Comparison of ENCODE assay signal across 8 mouse cellular contexts in the genomic region with DNA sequence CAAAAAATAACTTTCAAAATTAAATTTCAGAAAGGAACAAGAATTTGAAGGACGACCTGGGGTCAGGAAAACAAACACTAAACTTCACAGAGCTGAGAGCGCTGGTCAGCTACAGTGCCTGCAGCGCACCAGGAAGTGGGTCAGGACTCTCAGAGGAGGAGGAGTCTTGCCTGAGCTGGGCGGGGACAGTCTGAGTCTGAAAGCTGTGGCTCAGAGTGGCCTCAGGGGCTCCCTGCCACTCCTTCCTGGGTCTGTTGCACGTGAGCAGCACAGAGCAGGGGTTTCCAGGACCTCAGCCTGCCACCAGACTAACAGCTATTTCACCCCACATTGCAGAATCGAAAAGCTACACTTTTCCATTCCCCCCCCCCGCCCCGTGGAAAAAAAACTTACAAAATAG. TPM values are rescaled to one million over a fixed set of nuclear protein-coding genes. Genes with fewer than 3 reads are reported as not detected.
DNase-seq lines count a peak whose midpoint lies in the region; ATAC-seq and TF ChIP-seq lines count a peak whose summit lies in the region.

No protein-coding gene starts in this region.

- no peaks in the 10 kb centered on the region for H3K36me3 ChIP-seq in ES-Bruce4 (ENCODE audit: control insufficient read depth, insufficient read depth, low read length, poor library complexity, severe bottlenecking)
- no peaks in the 10 kb centered on the region for H3K36me3 ChIP-seq in forebrain, embryonic 11.5 days (ENCODE audit: control insufficient read depth, insufficient read depth, low read length)
- H3K36me3 ChIP-seq in limb, embryonic 11.5 days (ENCODE audit: control insufficient read depth, insufficient read depth, low read length) = no peaks in the 10 kb centered on the region
- no peaks in the 10 kb centered on the region for H3K36me3 ChIP-seq in midbrain, embryonic 10.5 days
- H3K36me3 ChIP-seq in stomach, embryonic 15.5 days = no peaks in the 10 kb centered on the region

- TF ChIP-seq POLR2A in ES-Bruce4 (IDR thresholded peaks at IDR 0.05; ENCODE audit: insufficient read depth, low read length) = no peak

- no peak overlapping the region for H3K4me3 ChIP-seq in ES-Bruce4 (ENCODE audit: low read depth, low read length)
- H3K4me3 ChIP-seq in forebrain, embryonic 11.5 days (ENCODE audit: low read depth, low read length) = no peak overlapping the region
- no peak overlapping the region for H3K4me3 ChIP-seq in limb, embryonic 11.5 days (ENCODE audit: low read depth, low read length)
- H3K4me3 ChIP-seq in midbrain, embryonic 10.5 days = no peak overlapping the region
- H3K4me3 ChIP-seq in stomach, embryonic 15.5 days (replicated peaks) = no peak overlapping the region

- WGBS in forebrain, embryonic 11.5 days = 9% methylated on average over 8 of the region's 8 CpGs
- 13% methylated on average over 8 of the region's 8 CpGs for WGBS in limb, embryonic 11.5 days
- WGBS in midbrain, embryonic 10.5 days = 13% methylated on average over 8 of the region's 8 CpGs
- WGBS in stomach, embryonic 15.5 days = 9% methylated on average over 8 of the region's 8 CpGs

- no peaks in the 10 kb centered on the region for H3K9me3 ChIP-seq in ES-Bruce4 (replicated peaks; ENCODE audit: control insufficient read depth, insufficient read depth, low read length, poor library complexity, severe bottlenecking)
- no peaks in the 10 kb centered on the region for H3K9me3 ChIP-seq in forebrain, embryonic 11.5 days (ENCODE audit: control insufficient read depth, low read length)
- no peaks in the 10 kb centered on the region for H3K9me3 ChIP-seq in limb, embryonic 11.5 days (ENCODE audit: control insufficient read depth, low read length)
- no peaks in the 10 kb centered on the region for H3K9me3 ChIP-seq in midbrain, embryonic 10.5 days (replicated peaks)
- H3K9me3 ChIP-seq in stomach, embryonic 15.5 days = no peaks in the 10 kb centered on the region

- ATAC-seq in activated CD4-positive, CD25-positive, alpha-beta regulatory T cell, adult 4 months = peak; percentile 89
- ATAC-seq in forebrain, embryonic 11.5 days (replicated peaks; ENCODE audit: low FRiP score) = peak; percentile 84
- peak; percentile 73; the same call in 1 of the 2 replicates for ATAC-seq in limb, embryonic 11.5 days (ENCODE audit: insufficient number of reproducible peaks, low FRiP score, low TSS enrichment, low read depth)
- ATAC-seq in stomach, embryonic 15.5 days (ENCODE audit: insufficient read depth, low FRiP score, low read depth) = peak; percentile 92

- H3K4me2 ChIP-seq in forebrain, embryonic 11.5 days (ENCODE audit: low read depth, low read length, severe bottlenecking) = no peak overlapping the region
- H3K4me2 ChIP-seq in limb, embryonic 11.5 days (ENCODE audit: low read depth, severe bottlenecking) = no peak overlapping the region
- H3K4me2 ChIP-seq in stomach, embryonic 15.5 days = peak overlapping the region; percentile 35

- H3K9ac ChIP-seq in ES-Bruce4 (ENCODE audit: low read depth, poor library complexity, severe bottlenecking) = no peak overlapping the region
- H3K9ac ChIP-seq in forebrain, embryonic 11.5 days (ENCODE audit: low read length) = no peak overlapping the region
- H3K9ac ChIP-seq in limb, embryonic 11.5 days (ENCODE audit: low read length) = no peak overlapping the region
- H3K9ac ChIP-seq in stomach, embryonic 15.5 days = no peak overlapping the region

- no peak overlapping the region for H3K27ac ChIP-seq in ES-Bruce4 (ENCODE audit: insufficient read depth, low read length)
- H3K27ac ChIP-seq in forebrain, embryonic 11.5 days (ENCODE audit: low read depth, low read length) = no peak overlapping the region
- no peak overlapping the region for H3K27ac ChIP-seq in limb, embryonic 11.5 days (replicated peaks; ENCODE audit: low read depth, low read length)
- H3K27ac ChIP-seq in midbrain, embryonic 10.5 days (replicated peaks) = no peak overlapping the region
- H3K27ac ChIP-seq in stomach, embryonic 15.5 days = peak overlapping the region; percentile 79

- no peak for TF ChIP-seq CTCF in ES-Bruce4 (IDR thresholded peaks at IDR 0.05; ENCODE audit: low read depth, low read length)

- peak; percentile 79 for DNase-seq in forebrain, embryonic 11.5 days (ENCODE audit: low spot score)
- DNase-seq in heart, postnatal 36 days = peak; percentile 65 to 74
- DNase-seq in limb, embryonic 11.5 days (ENCODE audit: low spot score) = peak; percentile 78
- peak; percentile 61 for DNase-seq in midbrain, embryonic 10.5 days (ENCODE audit: low spot score)
- no peak for DNase-seq in layer of hippocampus, adult 18-20 months (ENCODE audit: low spot score in 2 of 2)

- no peaks in the 10 kb centered on the region for H3K27me3 ChIP-seq in ES-Bruce4 (ENCODE audit: control insufficient read depth, insufficient read depth, low read length, poor library complexity, severe bottlenecking)
- H3K27me3 ChIP-seq in forebrain, embryonic 11.5 days (ENCODE audit: control insufficient read depth, insufficient read depth, low read length) = no peaks in the 10 kb centered on the region
- H3K27me3 ChIP-seq in limb, embryonic 11.5 days (ENCODE audit: control insufficient read depth, insufficient read depth, low read length) = no peaks in the 10 kb centered on the region
- H3K27me3 ChIP-seq in midbrain, embryonic 10.5 days (ENCODE audit: low read depth, poor library complexity, severe bottlenecking) = no peaks in the 10 kb centered on the region
- H3K27me3 ChIP-seq in stomach, embryonic 15.5 days (replicated peaks) = no peaks in the 10 kb centered on the region

- peaks cover 5% of the 10 kb centered on the region for H3K4me1 ChIP-seq in ES-Bruce4 (ENCODE audit: control insufficient read depth, insufficient read depth, low read length)
- H3K4me1 ChIP-seq in forebrain, embryonic 11.5 days (replicated peaks; ENCODE audit: control insufficient read depth, insufficient read depth, low read length) = peaks cover 16% of the 10 kb centered on the region; the same call in 1 of the 2 replicates
- H3K4me1 ChIP-seq in limb, embryonic 11.5 days (ENCODE audit: control insufficient read depth, insufficient read depth, low read length) = peaks cover 45% of the 10 kb centered on the region
- H3K4me1 ChIP-seq in midbrain, embryonic 10.5 days = peaks cover 53% of the 10 kb centered on the region
- H3K4me1 ChIP-seq in stomach, embryonic 15.5 days = peaks cover 71% of the 10 kb centered on the region

- 0 out of 2 replicates have a peak, but pooled peaks have one; percentile 8 for TF ChIP-seq EP300 in ES-Bruce4 (IDR thresholded peaks at IDR 0.05; ENCODE audit: insufficient read depth, low read depth, low read length)

- intact Hi-C loops in heart, postnatal 36 days (cut with DNase I) = no loop called here

RNA-seq across cellular contexts. Expression of gene Map3k1, which starts 11.8 kb away (rescaled TPM):
- polyA plus RNA-seq in ES-Bruce4 (2011; ENCODE audit: insufficient read depth, insufficient read length, low read depth, missing spikeins) = 32.4 and 34.5 TPM in 2 replicates
- 100 to 1,000 TPM in 1 of 2 experiments, 10 to 100 TPM in 1; 84.4 to 102 TPM for polyA plus RNA-seq in activated CD4-positive, CD25-positive, alpha-beta regulatory T cell, adult 4 months (2017; shearing (Covaris generic))
- 13.6 and 13.7 TPM in 2 replicates for polyA plus RNA-seq in forebrain, embryonic 11.5 days (2014; fragmentation: Nextera tagmentation; extraction: Ambion mirVana)
- total RNA-seq in heart, postnatal 36 days (2021) = 10 to 100 TPM; 25.9 to 27.9 TPM
- polyA plus RNA-seq in limb, embryonic 11.5 days (2014; fragmentation: Nextera tagmentation; extraction: Ambion mirVana) = 14.2 and 15.5 TPM in 2 replicates
- 10.5 and 10.7 TPM in 2 replicates for polyA plus RNA-seq in midbrain, embryonic 10.5 days (2016; fragmentation: Nextera tagmentation; extraction: Ambion mirVana)
- 21.3 and 23.4 TPM in 2 replicates for polyA plus RNA-seq in stomach, embryonic 15.5 days (2015; fragmentation: Nextera tagmentation; extraction: Ambion mirVana)
- 10 to 100 TPM in 1 of 2 experiments, 1 to 10 TPM in 1; 9.4 to 10.1 TPM for total RNA-seq in layer of hippocampus, adult 18-20 months (2021)

Comparison
In these comparisons a context has a peak if more than half of its experiments do, and no peak if none do; other contexts are left out.
1. DNase-seq: peak in forebrain, embryonic 11.5 days (single experiment), heart, postnatal 36 days (2 of 2), limb, embryonic 11.5 days (single experiment) and midbrain, embryonic 10.5 days (single experiment); none in layer of hippocampus, adult 18-20 months (0 of 2).
2. Peak in every context shown above with its lines, with median percentiles within 50 percentile points of each other: ATAC-seq.